Mouse (Mus musculus): ENCODE data around the gene Cradd. TPM values are rescaled to one million over a fixed set of nuclear protein-coding genes. Genes with fewer than 3 reads are reported as not detected.

Gene Cradd
- 9.9 and 11.6 TPM in 2 replicates for polyA plus RNA-seq (2014; fragmentation: Nextera tagmentation; extraction: Ambion mirVana)

DNA sequence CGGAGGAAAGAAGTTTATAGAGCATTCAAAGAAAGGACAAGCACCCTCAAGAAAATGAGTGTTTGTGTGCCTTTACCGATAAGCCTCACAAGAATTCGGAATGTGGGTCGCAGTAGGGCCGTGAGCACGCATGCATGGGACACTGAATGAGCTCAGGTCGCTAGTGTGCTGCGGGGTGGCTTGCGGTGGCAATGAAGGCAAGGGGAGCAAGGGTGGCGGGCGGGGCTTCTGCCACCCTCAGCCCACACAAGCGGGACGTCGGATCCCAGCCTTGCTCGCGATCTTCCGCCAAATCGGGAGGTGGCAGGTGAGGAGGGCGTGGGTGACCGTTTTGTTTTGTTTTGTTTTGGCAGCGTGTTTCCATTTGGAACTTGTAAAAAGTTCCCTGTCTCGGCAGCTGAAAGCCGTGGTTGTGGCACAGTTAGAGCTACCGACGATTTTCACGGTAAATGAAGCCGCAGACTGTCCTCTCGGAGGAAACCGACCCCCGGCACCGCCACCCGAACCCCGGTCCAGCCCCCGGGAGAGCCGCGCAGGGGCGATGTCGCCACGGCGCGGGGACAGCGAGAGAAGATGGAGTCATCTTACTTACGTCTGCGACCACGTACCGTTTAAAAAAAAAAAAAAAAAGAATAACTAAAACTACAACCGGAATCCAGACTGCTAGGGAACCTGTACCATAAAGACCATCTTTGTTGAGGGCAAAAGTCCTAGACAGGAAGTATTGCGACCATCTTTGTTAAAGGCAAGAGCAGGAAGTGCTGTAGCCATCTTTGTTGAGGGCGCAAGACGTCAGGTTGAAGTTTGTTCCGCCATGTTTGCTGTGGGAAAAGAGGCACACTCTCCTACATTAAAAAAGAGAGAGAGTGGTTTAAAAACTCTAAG lies at the start of gene Cradd:
Cradd (minus strand) TSS at position 741 of the 885 bp plus-strand sequence.
- WGBS: under 1% methylated on average over 51 of the region's 51 CpGs
- Histone ChIP-seq H3K9me3 (ENCODE audit: control insufficient read depth, low read length) (no peaks in the 10 kb centered on the region), H3K36me3 (replicated peaks; ENCODE audit: control insufficient read depth, insufficient read depth) (no peaks in the 10 kb centered on the region), H3K4me1 (replicated peaks; ENCODE audit: control insufficient read depth, insufficient read depth, low read length) (peaks cover 13% of the 10 kb centered on the region), H3K27ac (peak within 1 kb of the TSS; percentile 96), H3K27me3 (ENCODE audit: control insufficient read depth, insufficient read depth, low read length) (no peaks in the 10 kb centered on the region), H3K4me3 (replicated peaks; ENCODE audit: low read length) (peak within 1 kb of the TSS; percentile 65), H3K9ac (peak within 1 kb of the TSS; percentile 82), H3K4me2 (replicated peaks) (peak within 1 kb of the TSS; percentile 81)
- DNase-seq (ENCODE audit: low spot score) (peak; percentile 95), ATAC-seq (ENCODE audit: low FRiP score) (peak; percentile 88)

DNA sequence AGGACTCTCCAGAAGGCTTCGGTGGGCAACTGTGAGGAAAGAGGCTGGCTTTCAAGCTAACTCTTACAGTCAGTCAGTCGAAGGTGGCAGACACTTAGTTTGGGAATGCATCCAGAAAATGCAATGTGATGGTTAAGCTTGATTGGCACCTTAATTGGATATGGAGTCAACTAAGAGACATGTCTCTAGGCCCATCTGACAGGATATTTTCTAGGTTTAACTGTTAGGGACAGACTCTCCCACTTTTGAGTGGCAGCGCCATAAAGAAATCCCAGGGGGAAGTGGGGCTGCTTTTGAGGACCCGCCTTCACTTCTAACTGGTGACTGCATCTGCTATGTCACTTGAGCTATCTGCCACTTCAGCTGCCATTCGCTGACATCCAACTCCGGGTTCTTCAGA lies 49.4 kb upstream of the Cradd start:
- no peaks in the 10 kb centered on the region for H3K9me3 ChIP-seq (ENCODE audit: control insufficient read depth, low read length)
- no peak overlapping the region for H3K27ac ChIP-seq
- H3K4me3 ChIP-seq (replicated peaks; ENCODE audit: low read length): no peak overlapping the region
- H3K4me1 ChIP-seq (replicated peaks; ENCODE audit: control insufficient read depth, insufficient read depth, low read length): no peaks in the 10 kb centered on the region
- no peaks in the 10 kb centered on the region for H3K36me3 ChIP-seq (replicated peaks; ENCODE audit: control insufficient read depth, insufficient read depth)
- ATAC-seq (ENCODE audit: low FRiP score) (no peak), DNase-seq (ENCODE audit: low spot score) (no peak)
- no peak overlapping the region for H3K4me2 ChIP-seq (replicated peaks)
- 88% methylated on average over 6 of the region's 6 CpGs for WGBS
- H3K9ac ChIP-seq: no peak overlapping the region
- H3K27me3 ChIP-seq (ENCODE audit: control insufficient read depth, insufficient read depth, low read length): no peaks in the 10 kb centered on the region

- H3K9ac ChIP-seq: no peak overlapping the region
- ATAC-seq (ENCODE audit: low FRiP score) (no peak), DNase-seq (ENCODE audit: low spot score) (no peak)
- H3K27me3 ChIP-seq (ENCODE audit: control insufficient read depth, insufficient read depth, low read length): no peaks in the 10 kb centered on the region
- 94% methylated on average over 3 of the region's 3 CpGs for WGBS
- no peak overlapping the region for H3K27ac ChIP-seq
- H3K4me2 ChIP-seq (replicated peaks): no peak overlapping the region
- no peaks in the 10 kb centered on the region for H3K36me3 ChIP-seq (replicated peaks; ENCODE audit: control insufficient read depth, insufficient read depth)
- H3K9me3 ChIP-seq (ENCODE audit: control insufficient read depth, low read length): no peaks in the 10 kb centered on the region
- no peaks in the 10 kb centered on the region for H3K4me1 ChIP-seq (replicated peaks; ENCODE audit: control insufficient read depth, insufficient read depth, low read length)
- H3K4me3 ChIP-seq (replicated peaks; ENCODE audit: low read length): no peak overlapping the region
Observed at GRCm38 (mm10) chr10:95371942-95372341, 48.0 kb upstream of the Cradd start.

DNA sequence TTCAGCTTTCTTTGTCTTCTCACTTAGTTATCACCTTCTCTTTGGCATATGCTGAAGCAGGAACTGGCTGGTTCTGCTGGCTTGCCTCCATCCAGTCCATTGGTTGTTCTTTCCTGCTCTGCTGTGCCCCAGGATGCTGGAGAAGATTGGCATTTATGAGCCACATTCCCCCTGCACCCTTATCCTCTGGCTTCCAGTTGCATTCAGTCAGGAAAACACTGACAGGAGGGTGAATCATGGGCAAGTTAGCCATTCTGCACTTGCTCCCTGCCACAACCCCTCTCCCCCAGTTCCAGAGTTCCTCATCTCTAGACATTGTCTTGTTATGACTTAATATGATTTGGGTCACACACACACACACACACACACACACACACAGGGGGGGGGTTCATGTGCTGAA lies 45.3 kb upstream of the Cradd start:
- Histone ChIP-seq H3K9ac (no peak overlapping the region), H3K4me3 (replicated peaks; ENCODE audit: low read length) (no peak overlapping the region), H3K27ac (no peak overlapping the region), H3K9me3 (ENCODE audit: control insufficient read depth, low read length) (0 out of 2 replicates have a peak, but pooled peaks cover 5% of the 10 kb centered on the region), H3K4me2 (replicated peaks) (no peak overlapping the region), H3K4me1 (replicated peaks; ENCODE audit: control insufficient read depth, insufficient read depth, low read length) (no peaks in the 10 kb centered on the region), H3K36me3 (replicated peaks; ENCODE audit: control insufficient read depth, insufficient read depth) (no peaks in the 10 kb centered on the region), H3K27me3 (ENCODE audit: control insufficient read depth, insufficient read depth, low read length) (no peaks in the 10 kb centered on the region)
- no peak for ATAC-seq (ENCODE audit: low FRiP score)
- no peak for DNase-seq (ENCODE audit: low spot score)

- Histone ChIP-seq H3K4me1 (replicated peaks; ENCODE audit: control insufficient read depth, insufficient read depth, low read length) (no peaks in the 10 kb centered on the region), H3K36me3 (replicated peaks; ENCODE audit: control insufficient read depth, insufficient read depth) (no peaks in the 10 kb centered on the region), H3K9me3 (ENCODE audit: control insufficient read depth, low read length) (0 out of 2 replicates have a peak, but pooled peaks cover 5% of the 10 kb centered on the region), H3K4me3 (replicated peaks; ENCODE audit: low read length) (no peak overlapping the region), H3K4me2 (replicated peaks) (no peak overlapping the region), H3K27ac (no peak overlapping the region), H3K27me3 (ENCODE audit: control insufficient read depth, insufficient read depth, low read length) (no peaks in the 10 kb centered on the region), H3K9ac (no peak overlapping the region)
- DNase-seq (ENCODE audit: low spot score) (no peak), ATAC-seq (ENCODE audit: low FRiP score) (no peak)
- WGBS: 87% methylated on average over 14 of the region's 14 CpGs
Observed at GRCm38 (mm10) chr10:95368151-95368550, 44.2 kb upstream of the Cradd start.

DNA sequence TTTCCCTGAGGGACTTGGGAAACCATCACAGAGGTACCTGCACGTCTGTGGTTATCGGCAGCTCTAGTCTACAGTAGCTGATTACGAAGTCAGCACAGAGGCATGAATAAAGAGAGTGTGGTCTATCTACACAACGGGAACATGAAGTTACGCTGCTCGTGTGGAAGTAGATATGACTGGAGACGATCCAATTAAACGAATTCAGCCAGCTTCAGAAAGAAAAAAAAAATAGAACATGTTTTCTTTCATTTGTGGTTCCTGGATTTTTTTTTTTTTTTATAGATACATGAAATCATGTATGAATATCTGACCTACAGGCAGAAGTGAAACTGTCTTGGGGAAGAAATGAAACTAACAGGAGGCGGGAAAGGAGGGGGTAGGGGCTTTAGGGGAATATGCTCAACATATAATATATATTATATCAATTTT lies 43.7 kb upstream of the Cradd start:
- Histone ChIP-seq H3K9ac (no peak overlapping the region), H3K9me3 (ENCODE audit: control insufficient read depth, low read length) (0 out of 2 replicates have a peak, but pooled peaks cover 5% of the 10 kb centered on the region), H3K4me1 (replicated peaks; ENCODE audit: control insufficient read depth, insufficient read depth, low read length) (no peaks in the 10 kb centered on the region), H3K4me2 (replicated peaks) (no peak overlapping the region), H3K27ac (no peak overlapping the region), H3K27me3 (ENCODE audit: control insufficient read depth, insufficient read depth, low read length) (no peaks in the 10 kb centered on the region), H3K4me3 (replicated peaks; ENCODE audit: low read length) (no peak overlapping the region), H3K36me3 (replicated peaks; ENCODE audit: control insufficient read depth, insufficient read depth) (no peaks in the 10 kb centered on the region)
- DNase-seq (ENCODE audit: low spot score): no peak
- WGBS: 84% methylated on average over 9 of the region's 9 CpGs
- ATAC-seq (ENCODE audit: low FRiP score): no peak

GRCm38 (mm10) chr10:95367241-95367640 lies 43.3 kb upstream of the Cradd start:
- no peak overlapping the region for H3K27ac ChIP-seq
- H3K4me3 ChIP-seq (replicated peaks; ENCODE audit: low read length): no peak overlapping the region
- no peak overlapping the region for H3K9ac ChIP-seq
- no peaks in the 10 kb centered on the region for H3K27me3 ChIP-seq (ENCODE audit: control insufficient read depth, insufficient read depth, low read length)
- DNase-seq (ENCODE audit: low spot score) (no peak), ATAC-seq (ENCODE audit: low FRiP score) (no peak)
- H3K4me2 ChIP-seq (replicated peaks): no peak overlapping the region
- H3K4me1 ChIP-seq (replicated peaks; ENCODE audit: control insufficient read depth, insufficient read depth, low read length): no peaks in the 10 kb centered on the region
- 0 out of 2 replicates have a peak, but pooled peaks cover 5% of the 10 kb centered on the region for H3K9me3 ChIP-seq (ENCODE audit: control insufficient read depth, low read length)
- WGBS: 71% methylated on average over 7 of the region's 7 CpGs
- no peaks in the 10 kb centered on the region for H3K36me3 ChIP-seq (replicated peaks; ENCODE audit: control insufficient read depth, insufficient read depth)

DNA sequence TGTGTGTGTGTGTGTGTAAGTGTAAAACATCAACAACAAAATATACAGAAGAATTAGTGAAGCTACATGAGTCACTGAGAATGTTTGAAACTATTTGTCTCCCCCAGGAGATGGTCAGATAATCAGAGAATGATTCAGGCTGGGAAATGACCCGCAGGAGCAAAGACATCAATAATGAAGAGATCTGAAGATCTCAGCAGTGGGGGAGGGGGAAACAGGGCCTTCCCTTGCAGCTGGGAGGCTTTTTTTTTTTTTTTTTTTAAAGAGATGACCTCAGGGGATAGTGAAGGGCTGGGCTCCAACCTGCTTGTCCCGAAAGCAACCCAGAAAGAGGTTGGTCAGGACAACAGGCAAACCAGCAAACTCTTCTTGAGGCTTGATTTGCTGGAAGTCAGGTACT lies 38.4 kb upstream of the Cradd start:
- Histone ChIP-seq H3K27ac (no peak overlapping the region), H3K9me3 (ENCODE audit: control insufficient read depth, low read length) (0 out of 2 replicates have a peak, but pooled peaks cover 5% of the 10 kb centered on the region), H3K36me3 (replicated peaks; ENCODE audit: control insufficient read depth, insufficient read depth) (no peaks in the 10 kb centered on the region), H3K4me1 (replicated peaks; ENCODE audit: control insufficient read depth, insufficient read depth, low read length) (no peaks in the 10 kb centered on the region), H3K4me3 (replicated peaks; ENCODE audit: low read length) (no peak overlapping the region), H3K27me3 (ENCODE audit: control insufficient read depth, insufficient read depth, low read length) (no peaks in the 10 kb centered on the region), H3K4me2 (replicated peaks) (no peak overlapping the region), H3K9ac (no peak overlapping the region)
- ATAC-seq (ENCODE audit: low FRiP score) (no peak), DNase-seq (ENCODE audit: low spot score) (no peak)
- WGBS: 23% methylated on average over 2 of the region's 2 CpGs

DNA sequence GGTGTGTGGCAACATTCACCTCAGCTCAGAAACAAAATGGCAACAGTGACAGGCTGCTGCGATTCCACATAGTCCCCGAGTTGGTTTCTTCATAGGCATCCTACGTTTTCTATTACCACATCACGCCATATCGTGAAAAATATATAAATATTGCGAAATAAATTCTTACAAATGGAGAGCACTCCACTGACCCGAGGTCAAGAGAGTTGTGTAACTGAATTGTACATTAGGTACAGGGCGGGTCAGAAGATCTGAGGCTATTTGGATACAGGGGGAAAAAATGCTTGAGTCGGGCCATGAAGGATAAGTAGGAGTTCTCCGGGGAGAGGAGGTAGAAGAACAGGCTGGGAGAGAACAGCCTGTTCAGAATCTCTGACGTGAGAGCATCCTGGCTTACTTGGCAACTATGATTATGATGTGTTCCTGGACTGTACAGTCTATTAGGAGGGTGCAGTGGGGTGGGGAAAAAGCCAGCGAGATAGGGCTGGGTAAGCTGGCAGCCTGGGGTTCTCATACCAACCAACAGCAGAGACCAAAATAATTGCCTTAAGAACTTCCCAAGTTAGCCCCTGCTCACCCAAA lies 37.4 kb upstream of the Cradd start:
- Histone ChIP-seq H3K4me3 (replicated peaks; ENCODE audit: low read length) (no peak overlapping the region), H3K27me3 (ENCODE audit: control insufficient read depth, insufficient read depth, low read length) (no peaks in the 10 kb centered on the region), H3K4me1 (replicated peaks; ENCODE audit: control insufficient read depth, insufficient read depth, low read length) (no peaks in the 10 kb centered on the region), H3K9ac (no peak overlapping the region), H3K9me3 (ENCODE audit: control insufficient read depth, low read length) (0 out of 2 replicates have a peak, but pooled peaks cover 5% of the 10 kb centered on the region), H3K36me3 (replicated peaks; ENCODE audit: control insufficient read depth, insufficient read depth) (no peaks in the 10 kb centered on the region), H3K27ac (no peak overlapping the region), H3K4me2 (replicated peaks) (no peak overlapping the region)
- 94% methylated on average over 12 of the region's 12 CpGs for WGBS
- DNase-seq (ENCODE audit: low spot score) (no peak), ATAC-seq (ENCODE audit: low FRiP score) (no peak)

Measured in hindbrain, embryonic 14.5 days (tissue).